In the genomic region with DNA sequence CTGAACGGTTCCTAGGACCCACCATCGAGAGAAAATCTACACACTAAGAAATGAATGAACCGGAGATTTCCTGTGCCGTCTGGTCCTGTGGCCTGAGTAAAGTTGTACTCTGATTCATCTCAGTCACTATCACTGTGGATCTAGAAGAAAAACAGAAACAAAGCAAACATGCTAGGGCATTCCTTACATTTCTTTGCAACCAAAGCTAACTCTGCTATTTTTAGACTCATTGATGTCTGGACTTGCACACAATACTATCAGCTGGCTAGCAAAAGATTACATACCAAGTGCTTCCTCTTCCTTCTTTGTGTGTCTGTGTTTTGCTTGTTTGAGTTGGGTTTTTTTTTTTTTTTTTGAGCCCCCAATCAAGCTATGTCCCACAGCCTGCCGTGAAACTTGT, we compare ENCODE assay signal across 27 mouse cellular contexts. TPM values are rescaled to one million over a fixed set of nuclear protein-coding genes. Genes with fewer than 3 reads are reported as not detected.
DNase-seq lines count a peak whose midpoint lies in the region; ATAC-seq and TF ChIP-seq lines count a peak whose summit lies in the region.
"Had no signal": no experiment of that assay in that cellular context is flagged by ENCODE, and none has a peak within 500 bp of the region (broad histone marks: within the 10 kb centered on the region; RNA-seq: fewer than 3 reads in every experiment).

No protein-coding gene starts in this region.

- H3K4me3 ChIP-seq in heart, embryonic 11.5 days (ENCODE audit: low read depth, low read length): peak overlapping the region; percentile 16; the same call in 1 of the 2 replicates
- no peak overlapping the region for H3K4me3 ChIP-seq in kidney, postnatal 0 days (replicated peaks; ENCODE audit: low read depth, low read length)
- no peak overlapping the region for H3K4me3 ChIP-seq in bone marrow macrophage, adult 2 months (ENCODE audit: insufficient read depth, low read length)
- H3K4me3 ChIP-seq: embryonic facial prominence, embryonic 10.5 days; forebrain, embryonic 12.5 days; heart, adult 2 months; hindbrain, embryonic 15.5 days; intestine, embryonic 15.5 days; limb, embryonic 12.5 days; midbrain, embryonic 12.5 days; neural tube, embryonic 12.5 days had no signal

- H3K9me3 ChIP-seq in heart, embryonic 11.5 days (replicated peaks; ENCODE audit: control insufficient read depth, low read length): no peaks in the 10 kb centered on the region
- no peaks in the 10 kb centered on the region for H3K9me3 ChIP-seq in kidney, postnatal 0 days (replicated peaks; ENCODE audit: low read length)
- H3K9me3 ChIP-seq: embryonic facial prominence, embryonic 10.5 days; forebrain, embryonic 12.5 days; hindbrain, embryonic 15.5 days; intestine, embryonic 15.5 days; limb, embryonic 12.5 days; midbrain, embryonic 12.5 days; neural tube, embryonic 12.5 days had no signal

- peak overlapping the region; percentile 82 for H3K27ac ChIP-seq in heart, embryonic 11.5 days (ENCODE audit: low read depth, low read length)
- no peak overlapping the region for H3K27ac ChIP-seq in kidney, postnatal 0 days
- H3K27ac ChIP-seq in bone marrow macrophage, adult 2 months (ENCODE audit: insufficient read depth, low read depth, low read length): peak overlapping the region; percentile 27
- H3K27ac ChIP-seq: embryonic facial prominence, embryonic 10.5 days; forebrain, embryonic 12.5 days; heart, adult 2 months; hindbrain, embryonic 15.5 days; intestine, embryonic 15.5 days; limb, embryonic 12.5 days; liver, embryonic 14.5 days; macrophage; midbrain, embryonic 12.5 days; neural tube, embryonic 12.5 days had no signal

- no peak for DNase-seq in heart, postnatal 10 days
- peak; percentile 61 for DNase-seq in kidney, postnatal 0 days (ENCODE audit: low spot score)
- DNase-seq in kidney, postnatal 10 days: no peak
- DNase-seq in 3T3-L1 (ENCODE audit: low read depth, low spot score): peak; percentile 47
- DNase-seq in left cerebral cortex, adult 11 months (ENCODE audit: low spot score): no peak
- no peak for DNase-seq in right cerebral cortex, postnatal 10 days (ENCODE audit: low spot score in 2 of 2)
- DNase-seq: adrenal gland, adult 2 months; cerebellum, adult 9-10 months; gastrocnemius, postnatal 10 days; heart, adult 2 months had no signal

- intact Hi-C loops in heart, postnatal 10 days (cut with DNase I): no loop called here

- H3K9ac ChIP-seq in heart, embryonic 11.5 days (ENCODE audit: low read depth, low read length): no peak overlapping the region
- H3K9ac ChIP-seq in kidney, postnatal 0 days (ENCODE audit: low read depth, low read length): no peak overlapping the region
- H3K9ac ChIP-seq: forebrain, embryonic 12.5 days; hindbrain, embryonic 15.5 days; intestine, embryonic 15.5 days; limb, embryonic 12.5 days; liver, embryonic 14.5 days; midbrain, embryonic 12.5 days; neural tube, embryonic 12.5 days had no signal

- TF ChIP-seq CTCF in kidney, postnatal 0 days (IDR thresholded peaks at IDR 0.05; ENCODE audit: low read depth): no peak
- no peak for TF ChIP-seq CTCF in bone marrow macrophage, adult 2 months (IDR thresholded peaks at IDR 0.05; ENCODE audit: low read depth, low read length)

- H3K27me3 ChIP-seq in heart, embryonic 11.5 days (ENCODE audit: control insufficient read depth, insufficient read depth, low read length): no peaks in the 10 kb centered on the region
- no peaks in the 10 kb centered on the region for H3K27me3 ChIP-seq in kidney, postnatal 0 days (ENCODE audit: insufficient read depth, low read length)
- H3K27me3 ChIP-seq: hindbrain, embryonic 15.5 days; intestine, embryonic 15.5 days; limb, embryonic 12.5 days; midbrain, embryonic 12.5 days; neural tube, embryonic 12.5 days had no signal

- no peak for ATAC-seq in heart, embryonic 11.5 days (replicated peaks; ENCODE audit: insufficient number of reproducible peaks, low FRiP score, low TSS enrichment)
- no peak for ATAC-seq in kidney, postnatal 0 days (replicated peaks; ENCODE audit: low FRiP score, low read depth)
- ATAC-seq: intestine, embryonic 15.5 days had no signal

- 10% methylated on average over 5 of the region's 5 CpGs for WGBS in heart, embryonic 11.5 days (ENCODE audit: insufficient replicate concordance)
- WGBS in kidney, postnatal 0 days: 55% methylated on average over 5 of the region's 5 CpGs

- no peak for TF ChIP-seq POLR2A in bone marrow macrophage, adult 2 months (IDR thresholded peaks at IDR 0.05; ENCODE audit: borderline replicate concordance, low read depth, low read length)

- H3K4me1 ChIP-seq in heart, embryonic 11.5 days (ENCODE audit: control insufficient read depth, insufficient read depth, low read length): peaks cover 18% of the 10 kb centered on the region
- no peaks in the 10 kb centered on the region for H3K4me1 ChIP-seq in kidney, postnatal 0 days (replicated peaks; ENCODE audit: insufficient read depth, low read length)
- H3K4me1 ChIP-seq in bone marrow macrophage, adult 2 months (ENCODE audit: control insufficient read depth, insufficient read depth, low read length): peaks cover 23% of the 10 kb centered on the region
- H3K4me1 ChIP-seq: neural tube, embryonic 12.5 days had no signal

- no peaks in the 10 kb centered on the region for H3K36me3 ChIP-seq in heart, embryonic 11.5 days (ENCODE audit: control insufficient read depth, insufficient read depth, low read length)
- H3K36me3 ChIP-seq in kidney, postnatal 0 days (ENCODE audit: insufficient read depth, low read length): no peaks in the 10 kb centered on the region
- H3K36me3 ChIP-seq: embryonic facial prominence, embryonic 10.5 days; forebrain, embryonic 12.5 days; hindbrain, embryonic 15.5 days; intestine, embryonic 15.5 days; limb, embryonic 12.5 days; midbrain, embryonic 12.5 days; neural tube, embryonic 12.5 days had no signal

- peak overlapping the region; percentile 53 for H3K4me2 ChIP-seq in heart, embryonic 11.5 days
- no peak overlapping the region for H3K4me2 ChIP-seq in kidney, postnatal 0 days (ENCODE audit: low read length)
- H3K4me2 ChIP-seq: forebrain, embryonic 12.5 days; hindbrain, embryonic 15.5 days; intestine, embryonic 15.5 days; limb, embryonic 12.5 days; midbrain, embryonic 12.5 days; neural tube, embryonic 12.5 days had no signal

RNA-seq across cellular contexts. Expression of gene Fam213a, which starts 3.9 kb away (rescaled TPM):
- 67.7 and 75.4 TPM in 2 replicates for polyA plus RNA-seq in heart, embryonic 11.5 days (2014; fragmentation: Nextera tagmentation; extraction: Ambion mirVana)
- 10 to 100 TPM; 16.1 to 32.2 TPM for total RNA-seq in heart, postnatal 10 days (2021)
- 80.5 and 94.7 TPM in 2 replicates for polyA plus RNA-seq in kidney, postnatal 0 days (2015; fragmentation: Nextera tagmentation; extraction: Ambion mirVana)
- polyA plus RNA-seq in bone marrow macrophage, adult 2 months (2012; ENCODE audit: insufficient read depth, insufficient read length, missing spikeins): 29.1 and 31.6 TPM in 2 replicates

RNA-seq across cellular contexts. Expression of gene Tspan14, which starts 50.9 kb away (rescaled TPM):
- polyA plus RNA-seq in heart, embryonic 11.5 days (2014; fragmentation: Nextera tagmentation; extraction: Ambion mirVana): 43.5 and 54.0 TPM in 2 replicates
- 10 to 100 TPM; 28.1 to 30.4 TPM for total RNA-seq in heart, postnatal 10 days (2021)
- polyA plus RNA-seq in kidney, postnatal 0 days (2015; fragmentation: Nextera tagmentation; extraction: Ambion mirVana): 93.4 and 102 TPM in 2 replicates
- 71.8 and 88.3 TPM in 2 replicates for polyA plus RNA-seq in bone marrow macrophage, adult 2 months (2012; ENCODE audit: insufficient read depth, insufficient read length, missing spikeins)

RNA-seq across cellular contexts. Expression of gene Dydc2, which starts 51.5 kb away (rescaled TPM):
- 0.53 TPM in 1 of 2 replicates, not detected in the other for polyA plus RNA-seq in heart, embryonic 11.5 days (2014; fragmentation: Nextera tagmentation; extraction: Ambion mirVana)
- not detected for total RNA-seq in heart, postnatal 10 days (2021)
- 0.23 TPM in 1 of 2 replicates, not detected in the other for polyA plus RNA-seq in kidney, postnatal 0 days (2015; fragmentation: Nextera tagmentation; extraction: Ambion mirVana)
- not detected in 2 replicates for polyA plus RNA-seq in bone marrow macrophage, adult 2 months (2012; ENCODE audit: insufficient read depth, insufficient read length, missing spikeins)
- total RNA-seq: common myeloid progenitor, adult 5-6 weeks; gastrocnemius, postnatal 10 days; heart, adult 2 months; monocyte, adult 5-6 weeks had no signal
- polyA plus RNA-seq: adrenal gland, adult 2 months; embryonic facial prominence, embryonic 10.5 days; forebrain, embryonic 12.5 days; heart, adult 2 months; intestine, embryonic 15.5 days; kidney, embryonic 14.5 days; large intestine, adult 2 months; limb, embryonic 12.5 days; liver, embryonic 14.5 days; macrophage; neural tube, embryonic 12.5 days had no signal

RNA-seq across cellular contexts. Expression of gene Dydc1, which starts 55.3 kb away (rescaled TPM):
- polyA plus RNA-seq in heart, embryonic 11.5 days (2014; fragmentation: Nextera tagmentation; extraction: Ambion mirVana): not detected in 2 replicates
- total RNA-seq in heart, postnatal 10 days (2021): not detected
- polyA plus RNA-seq in kidney, postnatal 0 days (2015; fragmentation: Nextera tagmentation; extraction: Ambion mirVana): not detected in 2 replicates
- not detected in 2 replicates for polyA plus RNA-seq in bone marrow macrophage, adult 2 months (2012; ENCODE audit: insufficient read depth, insufficient read length, missing spikeins)
- total RNA-seq: adrenal gland, adult 2 months; common myeloid progenitor, adult 5-6 weeks; gastrocnemius, postnatal 10 days; heart, adult 2 months; layer of hippocampus, postnatal 10 days; monocyte, adult 5-6 weeks had no signal
- polyA plus RNA-seq: adrenal gland, adult 2 months; embryonic facial prominence, embryonic 10.5 days; forebrain, embryonic 12.5 days; frontal cortex, adult 2 months; heart, adult 2 months; hindbrain, embryonic 15.5 days; intestine, embryonic 15.5 days; kidney, embryonic 14.5 days; large intestine, adult 2 months; limb, embryonic 12.5 days; macrophage; midbrain, embryonic 12.5 days; neural tube, embryonic 12.5 days had no signal

Comparison
In these comparisons a context has a peak if more than half of its experiments do, and no peak if none do; other contexts are left out.
1. DNase-seq: peak in kidney, postnatal 0 days (single experiment) and 3T3-L1 (single experiment); none in heart, postnatal 10 days (0 of 2), kidney, postnatal 10 days (single experiment), left cerebral cortex, adult 11 months (single experiment) and right cerebral cortex, postnatal 10 days (0 of 2).